Mouse (Mus musculus): ENCODE results near the gene Mtfp1.

The Mtfp1 gene

DNA sequence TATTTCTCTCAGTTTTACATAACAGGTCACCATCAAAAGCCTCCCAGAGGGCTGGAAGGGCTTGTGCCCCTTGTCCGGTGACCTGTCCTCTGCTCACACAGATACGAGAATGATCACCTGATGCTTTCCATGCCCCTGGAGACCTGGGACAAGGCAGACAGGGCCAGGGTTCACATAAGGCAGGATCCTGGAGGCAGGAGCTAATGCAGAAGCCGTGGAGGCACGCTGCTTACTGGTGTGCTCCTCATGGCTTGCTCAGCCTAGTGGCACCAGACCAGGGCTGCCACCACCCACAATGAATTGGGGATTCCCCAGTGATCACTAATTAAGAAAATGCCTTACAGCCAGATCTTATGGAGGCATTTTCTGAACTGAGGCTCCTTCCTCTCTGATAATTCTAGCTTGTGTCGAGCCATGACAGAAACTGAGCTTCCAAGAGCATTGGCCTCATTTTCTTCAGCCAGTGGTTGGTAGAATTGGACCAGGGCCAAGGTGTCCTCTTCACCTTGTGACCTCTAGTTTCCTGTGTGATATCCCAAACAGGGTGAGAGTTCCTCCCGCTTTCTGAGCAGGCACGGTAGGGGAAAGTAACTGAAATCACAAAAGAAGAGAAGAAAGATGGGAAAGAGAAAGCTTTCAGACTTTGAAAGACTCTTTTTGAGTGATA, 16.8 kb downstream of the Mtfp1 start:
- DNase-seq = no peak

DNA sequence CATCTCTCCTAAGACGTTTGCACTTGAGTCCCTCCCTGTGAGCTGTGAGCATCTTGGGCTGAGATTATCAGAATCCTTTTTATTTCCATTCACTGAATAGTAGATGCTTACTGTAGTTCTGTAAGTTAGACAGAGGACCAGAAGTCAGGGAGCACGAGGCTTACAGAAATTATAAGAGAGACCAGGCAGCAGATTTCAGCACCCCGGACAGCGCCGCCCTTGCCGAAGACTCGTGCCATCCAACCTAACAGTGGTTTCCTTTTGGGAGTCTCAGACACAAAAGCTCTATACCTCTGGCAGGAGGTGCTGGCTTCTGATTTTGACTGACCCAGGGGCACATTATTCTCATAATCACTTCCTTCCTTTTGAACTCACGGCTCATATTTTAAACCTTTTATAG, 18.6 kb downstream of the Mtfp1 start:
- peak; percentile 65 to 82 for DNase-seq

DNA sequence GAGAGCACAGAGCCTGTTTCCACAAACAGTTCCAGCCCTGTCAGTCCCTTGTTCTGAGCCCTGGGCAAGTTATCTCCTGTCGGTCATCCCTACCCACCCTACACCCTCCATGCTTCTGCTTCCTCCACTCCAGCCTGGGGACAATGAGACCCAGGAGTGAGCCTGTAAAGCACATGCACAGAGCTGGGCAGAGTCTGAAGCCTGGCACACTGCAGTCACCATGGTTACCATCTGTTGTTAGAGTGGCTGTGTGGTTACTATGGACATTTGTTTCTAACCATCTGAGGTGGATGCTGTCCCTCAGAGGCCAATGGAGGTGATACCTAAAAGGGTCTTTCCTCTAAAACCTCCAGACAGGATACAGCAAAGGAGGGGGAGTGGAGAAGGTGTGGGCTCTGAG, 25.6 kb downstream of the Mtfp1 start:
- DNase-seq = no peak

DNA sequence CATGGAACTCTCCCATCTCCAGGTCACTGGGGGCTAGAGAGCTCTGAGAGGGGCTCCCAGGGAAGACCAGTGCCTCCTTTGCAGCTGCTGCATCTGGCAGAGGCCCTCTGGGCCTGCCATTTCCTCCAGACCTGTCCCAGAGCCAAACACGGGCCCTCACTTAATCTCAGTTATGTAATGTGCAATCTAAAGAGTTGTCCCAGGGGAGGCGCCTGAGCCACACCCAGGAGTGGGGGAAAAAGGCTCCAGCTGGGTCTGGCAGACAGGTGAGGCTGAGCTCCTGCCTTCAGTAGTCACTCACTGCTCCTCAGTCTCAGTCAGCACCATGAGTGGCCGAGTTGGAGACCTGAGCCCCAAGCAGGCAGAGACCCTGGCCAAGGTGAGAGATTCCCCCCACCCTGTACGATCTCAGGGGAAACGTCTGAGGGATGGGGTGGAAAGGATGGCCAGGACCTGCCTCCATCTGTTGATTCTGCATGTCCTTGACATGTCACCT, 30.6 kb downstream of the Mtfp1 start, which contains the start of gene Sec14l3:
Gene Sec14l3, plus strand, starts transcription at position 215 of the 496 bp plus-strand sequence.
- DNase-seq = no peak

DNA sequence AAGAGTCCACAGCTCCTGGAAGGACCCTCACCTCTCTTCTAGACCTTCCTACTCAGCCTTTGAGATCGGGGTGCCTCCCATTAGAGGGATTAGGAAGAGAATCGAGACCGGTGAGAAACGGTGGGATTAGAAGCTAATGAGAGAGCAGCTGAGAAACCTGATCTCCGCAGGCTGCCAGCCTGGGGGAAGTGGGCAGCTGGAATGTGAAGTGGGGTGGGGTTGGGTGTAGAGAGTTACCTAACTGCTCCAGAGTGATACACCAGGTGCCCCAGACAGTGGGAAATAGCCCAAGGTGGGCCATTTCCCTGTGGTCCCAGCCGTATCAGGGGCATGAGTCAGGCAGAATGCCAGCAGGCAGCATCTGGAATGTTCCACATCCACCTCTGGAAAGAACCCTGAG, 32.3 kb downstream of the Mtfp1 start:
- no peak for DNase-seq

DNA sequence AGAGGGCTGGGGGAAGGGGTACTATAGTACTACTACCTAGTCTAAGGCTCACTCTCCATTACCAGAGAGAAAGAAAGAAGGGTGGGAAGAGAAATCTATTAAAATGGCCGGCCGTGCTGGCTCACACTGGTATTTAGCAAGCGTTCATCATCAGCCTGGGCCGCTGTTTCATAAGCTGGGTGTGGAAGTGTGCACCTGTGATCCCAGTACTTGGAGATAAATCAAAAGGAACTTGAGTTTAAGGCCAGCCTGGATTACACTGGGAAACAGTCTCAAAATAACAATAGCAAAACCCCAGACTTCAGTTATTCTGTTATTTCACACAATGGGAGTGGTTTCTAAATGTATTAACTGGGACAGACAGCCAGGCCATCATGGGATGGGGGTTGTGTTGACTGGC, 32.7 kb downstream of the Mtfp1 start:
- no peak for DNase-seq

DNA sequence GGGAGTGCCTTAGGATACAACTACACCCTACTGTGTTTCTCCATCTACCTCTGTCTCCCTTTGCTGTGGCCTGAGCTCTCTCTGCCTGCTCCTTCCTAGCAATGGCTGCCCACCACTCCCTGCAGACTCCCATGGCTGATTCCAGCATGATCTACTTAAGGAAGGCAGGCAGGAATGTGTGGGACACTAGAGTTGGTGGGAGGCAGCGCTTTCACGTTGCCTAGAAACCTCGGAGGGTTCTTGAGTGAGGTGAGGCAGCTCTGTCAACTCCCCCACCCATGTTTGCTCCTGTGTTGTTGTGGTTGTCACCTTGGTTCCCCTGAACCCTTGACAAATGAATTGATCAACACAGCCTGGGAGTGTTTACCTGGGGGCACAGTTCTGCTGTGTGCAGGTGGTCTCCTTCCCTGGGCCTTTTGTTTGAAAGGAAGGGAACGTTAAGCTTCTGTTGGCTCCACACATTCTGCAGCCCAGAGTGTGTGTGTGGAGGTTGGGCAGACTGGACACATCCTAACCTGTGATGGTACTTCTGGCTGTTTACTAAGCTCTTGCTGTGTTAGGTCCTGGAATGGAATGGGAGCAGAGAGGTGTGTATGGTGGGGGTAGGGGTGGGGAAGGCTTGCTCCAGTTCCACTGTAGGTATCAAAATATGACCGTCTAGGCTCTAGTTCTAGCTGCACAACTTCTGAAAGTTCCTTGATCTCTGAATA, 34.2 kb downstream of the Mtfp1 start:
- no peak for DNase-seq

DNA sequence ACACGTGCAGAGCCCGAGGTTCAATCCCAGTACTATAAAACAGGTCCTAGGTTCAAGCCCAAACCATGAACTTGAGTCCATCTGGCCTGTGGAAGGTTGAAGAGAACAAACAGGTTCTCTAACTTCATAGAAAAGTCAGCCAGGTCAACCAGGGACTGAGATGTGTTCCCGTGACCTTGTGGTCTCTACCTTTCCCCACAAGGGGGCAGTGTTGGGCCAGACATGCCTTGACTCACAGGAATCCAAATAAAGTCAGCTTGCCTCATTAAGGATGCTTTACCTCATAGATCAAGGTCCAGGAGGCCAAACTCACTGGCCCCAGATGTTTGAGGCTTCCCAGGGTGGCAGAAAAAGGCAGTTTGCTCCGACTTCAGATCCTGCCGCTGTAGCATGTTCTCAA, 41.7 kb downstream of the Mtfp1 start:
- DNase-seq = peak; percentile 79 to 83

DNA sequence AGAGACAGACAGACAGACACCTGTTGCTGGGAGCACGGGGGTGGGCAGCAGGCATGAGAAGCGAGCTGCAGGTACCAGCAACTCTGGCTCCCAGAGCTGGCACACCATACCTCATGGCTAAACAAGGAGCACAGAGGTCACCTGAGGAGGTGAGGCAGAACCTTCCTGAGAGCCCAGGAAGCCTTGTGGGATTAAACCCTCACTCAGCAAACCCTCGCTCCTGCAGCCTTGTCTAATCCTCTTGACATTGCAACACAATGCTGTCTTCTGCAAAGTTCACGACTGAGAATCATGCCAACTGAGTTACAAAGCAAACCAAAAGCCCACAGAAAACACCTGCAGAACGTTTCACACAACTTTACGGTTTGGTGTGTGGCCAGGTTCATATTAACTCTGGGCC, 46.8 kb downstream of the Mtfp1 start:
- DNase-seq = no peak

DNA sequence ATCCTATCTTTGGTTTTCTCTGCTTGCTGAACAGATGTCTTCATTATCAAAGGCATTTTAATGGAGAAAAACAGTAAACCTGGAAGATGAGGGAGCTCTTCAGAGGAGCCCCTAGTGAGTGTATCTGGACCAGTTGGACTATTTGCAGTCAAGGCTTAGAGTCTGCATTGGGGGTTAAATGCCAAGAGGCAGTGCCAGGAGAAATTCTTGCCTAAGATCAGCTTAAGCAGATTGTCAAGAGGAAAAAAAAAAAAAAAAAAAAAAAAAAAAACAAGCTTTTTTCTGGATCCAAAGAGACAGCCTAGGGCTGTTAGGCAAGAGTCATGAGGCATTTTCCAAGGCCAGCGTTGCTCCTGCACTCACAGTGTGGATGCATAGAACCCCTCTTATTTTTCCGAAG, 47.5 kb downstream of the Mtfp1 start:
- DNase-seq = no peak

DNA sequence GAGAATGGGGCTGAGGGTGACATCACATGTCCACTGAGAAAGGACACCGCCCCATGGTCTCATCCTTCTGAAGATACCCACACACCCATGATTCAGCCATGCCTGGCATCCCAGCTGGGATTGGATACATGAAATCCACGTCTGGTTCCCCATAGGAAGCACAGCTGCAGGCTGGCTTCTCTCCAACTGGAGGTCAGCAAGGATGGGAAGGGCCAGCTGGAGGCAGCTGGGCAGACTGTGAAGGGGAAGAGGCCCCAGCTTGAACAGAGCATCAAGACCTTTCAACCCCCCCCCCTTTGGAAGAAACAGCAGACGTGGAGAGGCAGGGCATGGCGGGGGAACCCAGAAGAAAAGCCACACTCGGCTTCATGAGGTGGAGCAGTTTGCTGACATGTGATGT, 48.7 kb downstream of the Mtfp1 start:
- no peak for DNase-seq

DNA sequence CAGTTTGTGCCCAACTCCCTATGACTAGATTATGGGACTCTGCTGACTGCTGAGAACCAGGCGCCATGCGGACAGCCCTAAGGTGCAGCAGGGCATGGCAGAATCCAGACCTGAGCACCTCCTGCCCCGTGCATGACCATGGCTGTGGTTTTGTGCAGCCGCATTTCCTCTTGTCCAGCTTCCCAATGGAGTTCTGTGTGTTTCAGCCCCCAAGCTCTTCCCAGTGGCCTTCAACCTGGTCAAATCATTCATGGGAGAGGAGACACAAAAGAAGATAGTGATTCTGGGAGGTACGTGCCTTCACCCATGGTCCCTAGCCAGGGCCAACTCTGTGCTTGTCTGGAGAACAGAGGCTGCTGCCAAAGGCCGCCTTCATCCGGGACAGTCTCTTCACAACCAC, 52.2 kb downstream of the Mtfp1 start:
- DNase-seq = no peak

Measured in kidney, postnatal 25 days (tissue).